Mouse (Mus musculus) limb, embryonic 14.5 days (tissue): ENCODE results near the gene Msh6. TPM values are rescaled to one million over a fixed set of nuclear protein-coding genes. Genes with fewer than 3 reads are reported as not detected.
"Not testable (repeated sequence)": the region's sequence is repeated elsewhere in the genome, so short reads cannot be mapped to it uniquely, and the experiment has no call there.

Experiments
- ATAC-seq: fragments of 200-750 bp; cut with Nextera tagmentation; 2 replicates; pipeline ENCODE4 v1.8.0; 2017; ENCODE audit warnings: low read depth, moderate number of reproducible peaks, moderate TSS enrichment; ENCODE audit not compliant: low FRiP score
- DNase-seq: peaks from one replicate; pipeline ENCODE4 v3.0.0-alpha.2; 2015; ENCODE audit warnings: low spot score
- H3K27ac ChIP-seq: fragments of 300-500 bp; sonication (generic); replicated peaks from 2 replicates; pipeline ENCODE4 v1.5.1; 2014; ENCODE audit warnings: low read depth, mild to moderate bottlenecking, low read length, moderate library complexity, mixed read lengths
- H3K27me3 ChIP-seq: fragments of 300-500 bp; sonication (generic); 2 replicates; pipeline ENCODE4 v1.6.1; 2014; ENCODE audit warnings: low read length, mixed read lengths; ENCODE audit not compliant: control insufficient read depth, insufficient read depth
- H3K36me3 ChIP-seq: fragments of 300-500 bp; sonication (generic); 2 replicates; pipeline ENCODE4 v1.6.1; 2014; ENCODE audit warnings: mild to moderate bottlenecking, low read length, moderate library complexity, mixed read lengths; ENCODE audit not compliant: control insufficient read depth, insufficient read depth
- H3K4me1 ChIP-seq: fragments of 300-500 bp; sonication (generic); 2 replicates; pipeline ENCODE4 v1.6.1; 2014; ENCODE audit warnings: antibody characterized with exemption, low read length, mixed read lengths; ENCODE audit not compliant: control insufficient read depth, insufficient read depth
- H3K4me2 ChIP-seq: fragments of 300-500 bp; sonication (generic); replicated peaks from 2 replicates; pipeline ENCODE4 v1.6.1; 2014; ENCODE audit warnings: low read depth, mild to moderate bottlenecking, low read length, moderate library complexity; ENCODE audit not compliant: severe bottlenecking
- H3K4me3 ChIP-seq: fragments of 300-500 bp; sonication (generic); replicated peaks from 2 replicates; pipeline ENCODE4 v1.5.1; 2014; ENCODE audit warnings: low read length
- H3K9ac ChIP-seq: fragments of 300-500 bp; sonication (generic); 2 replicates; pipeline ENCODE4 v1.6.1; 2014; ENCODE audit warnings: mild to moderate bottlenecking, low read depth, low read length, moderate library complexity; ENCODE audit not compliant: severe bottlenecking
- H3K9me3 ChIP-seq: fragments of 300-500 bp; sonication (generic); 2 replicates; pipeline ENCODE4 v1.6.1; 2016; ENCODE audit warnings: low read length; ENCODE audit not compliant: control insufficient read depth
- POLR2A ChIP-seq: fragments of 200-500 bp; IDR thresholded peaks from 2 replicates; pipeline ENCODE4 v1.8.0; 2012; ENCODE audit warnings: inconsistent platforms, mild to moderate bottlenecking, moderate library complexity, borderline replicate concordance; ENCODE audit not compliant: insufficient read depth, insufficient read length; ENCODE audit errors: extremely low read depth
- WGBS: fragments of 180-500 bp; shearing (Covaris S2); extraction: QIAGEN DNeasy Blood & Tissue Kit; methylation state at CpG from one replicate; pipeline ENCODE4 v1.1.7; 2014; 5-methylcytosine and 5-hydroxymethylcytosine counted together
- polyA plus RNA-seq, 2 experiments: library from polyadenylated mRNA; depleted of rRNA in 1 of 2; stranded (reverse) in 1 of 2; unstranded in 1 of 2; fragments of >200 nt; fragmentation: Nextera tagmentation in 1 of 2; extraction: Ambion mirVana in 1 of 2; gene quantifications; 2 replicates each; pipeline versions ENCODE4 v1.2.1 to v1.2.3; 2012 to 2014

Gene Msh6
- polyA plus RNA-seq, 2 experiments, result 24.5 to 45.4 TPM

GRCm38 (mm10) chr17:87992154-87992553, 17.3 kb downstream of the Msh6 start:
- TF ChIP-seq POLR2A, result no peak
- 87% methylated on average over 3 of the region's 3 CpGs for WGBS
- H3K9me3 ChIP-seq, result no peaks in the 10 kb centered on the region
- DNase-seq (no peak), ATAC-seq (no peak)
- H3K4me2 ChIP-seq, result no peak overlapping the region
- no peak overlapping the region for H3K9ac ChIP-seq
- H3K36me3 ChIP-seq, result peaks cover 91% of the 10 kb centered on the region
- H3K27me3 ChIP-seq, result no peaks in the 10 kb centered on the region
- H3K4me1 ChIP-seq, result no peaks in the 10 kb centered on the region
- no peak overlapping the region for H3K27ac ChIP-seq
- H3K4me3 ChIP-seq, result no peak overlapping the region

DNA sequence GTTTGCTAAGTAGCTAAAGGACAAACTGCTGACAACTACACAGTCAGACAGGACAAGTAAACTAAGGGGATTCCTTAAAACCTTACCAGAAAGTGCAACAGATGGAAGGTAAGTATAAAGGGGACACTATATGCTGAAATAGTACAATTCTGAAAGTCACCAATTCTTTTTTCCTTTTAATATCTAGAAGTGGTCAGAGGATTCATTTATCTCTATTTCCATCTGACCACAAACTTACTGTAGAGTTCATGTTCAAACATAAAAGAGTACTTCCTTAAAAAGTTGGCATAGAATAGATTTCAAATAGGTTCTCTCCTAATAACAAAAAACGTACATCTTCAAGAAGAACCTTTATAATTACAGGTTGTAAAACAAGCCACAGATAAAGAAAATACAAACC, 18.5 kb downstream of the Msh6 start:
- Histone ChIP-seq H3K36me3 (peaks cover 88% of the 10 kb centered on the region), H3K27me3 (no peaks in the 10 kb centered on the region), H3K9ac (no peak overlapping the region), H3K27ac (no peak overlapping the region), H3K4me2 (no peak overlapping the region), H3K4me3 (no peak overlapping the region), H3K4me1 (no peaks in the 10 kb centered on the region), H3K9me3 (no peaks in the 10 kb centered on the region)
- WGBS, result 75% methylated on average over 1 of the region's 1 CpGs
- DNase-seq (no peak), ATAC-seq (no peak)
- TF ChIP-seq POLR2A, result no peak

DNA sequence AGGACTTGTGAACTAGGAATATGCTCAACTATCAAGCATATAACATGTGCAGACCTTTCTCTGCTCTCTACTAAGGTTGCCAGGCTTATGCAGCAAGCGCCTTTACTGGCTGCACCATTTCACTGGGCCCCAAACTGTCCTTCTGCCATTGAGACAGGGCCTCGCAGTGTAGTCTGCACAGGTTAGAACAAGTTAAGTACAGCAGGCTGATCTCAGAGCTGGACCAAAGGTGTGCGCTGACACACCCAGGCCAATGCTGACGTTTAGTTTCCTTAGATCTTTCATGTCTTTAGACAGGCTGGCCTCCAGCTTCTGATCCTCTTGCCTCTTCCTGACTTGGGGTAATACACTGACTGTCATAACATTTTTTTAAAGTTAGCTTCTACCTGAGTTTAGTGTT, 22.9 kb downstream of the Msh6 start:
- no peak for DNase-seq
- Histone ChIP-seq H3K27ac (no peak overlapping the region), H3K27me3 (no peaks in the 10 kb centered on the region), H3K9me3 (no peaks in the 10 kb centered on the region), H3K4me1 (no peaks in the 10 kb centered on the region), H3K4me3 (no peak overlapping the region), H3K36me3 (peaks cover 87% of the 10 kb centered on the region), H3K9ac (no peak overlapping the region), H3K4me2 (no peak overlapping the region)
- WGBS, result 90% methylated on average over 4 of the region's 4 CpGs
- no peak for ATAC-seq
- no peak for TF ChIP-seq POLR2A

- Histone ChIP-seq H3K4me3 (no peak overlapping the region), H3K36me3 (peaks cover 83% of the 10 kb centered on the region)
- WGBS, result 96% methylated on average over 1 of the region's 1 CpGs
Observed at GRCm38 (mm10) chr17:88004892-88005291, 30.0 kb downstream of the Msh6 start.

DNA sequence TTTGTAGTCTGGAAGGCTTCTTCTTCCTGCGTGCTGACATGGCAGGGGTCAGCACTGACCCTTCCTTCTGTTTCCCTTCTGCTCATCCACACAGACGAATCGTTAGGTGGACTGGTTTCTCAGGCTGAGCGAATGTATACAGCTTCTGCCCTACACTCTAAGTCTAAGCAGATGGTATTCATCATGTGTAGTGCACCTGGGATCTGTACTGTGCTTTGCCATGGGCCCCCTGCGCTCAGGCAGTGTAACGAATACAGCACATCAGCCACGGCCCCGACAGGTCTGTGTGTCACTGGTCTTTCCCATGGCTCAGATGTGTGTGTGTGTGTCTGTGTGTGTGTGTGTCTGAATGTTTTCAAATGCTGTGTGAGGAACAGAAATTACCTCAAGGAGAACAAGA, 32.1 kb downstream of the Msh6 start:
- no peak overlapping the region for H3K4me2 ChIP-seq
- H3K27me3 ChIP-seq, result no peaks in the 10 kb centered on the region
- H3K4me3 ChIP-seq, result no peak overlapping the region
- H3K4me1 ChIP-seq, result no peaks in the 10 kb centered on the region
- 52% methylated on average over 8 of the region's 8 CpGs for WGBS
- H3K27ac ChIP-seq, result no peak overlapping the region
- TF ChIP-seq POLR2A, result no peak
- H3K9me3 ChIP-seq, result no peaks in the 10 kb centered on the region
- peaks cover 83% of the 10 kb centered on the region for H3K36me3 ChIP-seq
- H3K9ac ChIP-seq, result no peak overlapping the region
- ATAC-seq (0 out of 2 replicates have a peak, but pooled peaks have one; percentile 25), DNase-seq (no peak)

More at GRCm38 (mm10) chr17:88004892-88005291, 30.0 kb downstream of the Msh6 start:
- no peak overlapping the region for H3K27ac ChIP-seq
- DNase-seq, result no peak
- TF ChIP-seq POLR2A, result no peak
- no peaks in the 10 kb centered on the region for H3K27me3 ChIP-seq
- no peak for ATAC-seq
- H3K9ac ChIP-seq, result no peak overlapping the region
- no peaks in the 10 kb centered on the region for H3K9me3 ChIP-seq
- no peak overlapping the region for H3K4me2 ChIP-seq
- H3K4me1 ChIP-seq, result no peaks in the 10 kb centered on the region

DNA sequence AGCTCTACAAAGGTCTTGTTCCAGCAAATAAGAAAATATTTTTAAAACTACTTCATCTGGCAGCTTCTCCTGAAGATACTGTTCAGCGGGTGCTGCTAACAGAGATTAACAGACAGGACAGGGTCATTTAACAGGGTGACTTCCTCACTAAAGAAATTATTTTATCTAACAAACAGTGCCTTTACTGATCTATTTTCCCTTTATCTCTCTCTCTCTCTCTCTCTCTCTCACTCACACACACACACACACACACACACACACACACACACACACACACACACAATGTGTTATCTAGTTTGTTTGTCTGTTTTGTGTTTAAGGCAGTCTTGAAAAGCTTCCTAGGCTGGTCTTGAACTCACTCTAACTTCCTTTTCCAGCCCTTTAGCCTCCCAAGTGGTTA, 39.6 kb downstream of the Msh6 start:
- ATAC-seq (no peak), DNase-seq (no peak)
- 88% methylated on average over 1 of the region's 1 CpGs for WGBS
- H3K9ac ChIP-seq, result no peak overlapping the region
- no peaks in the 10 kb centered on the region for H3K4me1 ChIP-seq
- no peaks in the 10 kb centered on the region for H3K9me3 ChIP-seq
- H3K4me3 ChIP-seq, result no peak overlapping the region
- TF ChIP-seq POLR2A, result no peak
- H3K27me3 ChIP-seq, result no peaks in the 10 kb centered on the region
- no peak overlapping the region for H3K4me2 ChIP-seq
- no peak overlapping the region for H3K27ac ChIP-seq
- H3K36me3 ChIP-seq, result peaks cover 54% of the 10 kb centered on the region

- DNase-seq, H3K4me1 ChIP-seq, H3K9ac ChIP-seq, H3K4me3 ChIP-seq, ATAC-seq, H3K4me2 ChIP-seq, H3K27me3 ChIP-seq, H3K9me3 ChIP-seq, H3K27ac ChIP-seq: not testable (repeated sequence)
- peaks cover 44% of the 10 kb centered on the region for H3K36me3 ChIP-seq
- 92% methylated on average over 8 of the region's 8 CpGs for WGBS
Observed at GRCm38 (mm10) chr17:88016027-88016426, 41.2 kb downstream of the Msh6 start.
